Mouse (Mus musculus): ENCODE results near the gene Gtdc1. TPM values are rescaled to one million over a fixed set of nuclear protein-coding genes. Genes with fewer than 3 reads are reported as not detected.

Gtdc1 gene
- total and polyA plus RNA-seq, 3 experiments: 1.7 to 47.1 (median 28.7) TPM

GRCm38 (mm10) chr2:44561789-44562188 is 365.7 kb downstream of the Gtdc1 start:
- no peak overlapping the region for H3K4me3 ChIP-seq (ENCODE audit: low read depth, low read length)
- ATAC-seq (ENCODE audit: extremely low read depth, insufficient number of reproducible peaks, low FRiP score, poor library complexity, severe bottlenecking) (no peak), DNase-seq (ENCODE audit: low spot score) (no peak)
- H3K27me3 ChIP-seq (ENCODE audit: insufficient read depth, low read length): no peaks in the 10 kb centered on the region
- no peaks in the 10 kb centered on the region for H3K4me1 ChIP-seq (ENCODE audit: insufficient read depth, low read depth, low read length)
- H3K36me3 ChIP-seq (replicated peaks): no peaks in the 10 kb centered on the region
- H3K9me3 ChIP-seq (replicated peaks): no peaks in the 10 kb centered on the region
- TF ChIP-seq CTCF (IDR thresholded peaks at IDR 0.05; ENCODE audit: low read depth, low read length) (no peak), GATA2 (IDR thresholded peaks at IDR 0.05; ENCODE audit: borderline replicate concordance, low read depth, low read length) (no peak), GATA1 (IDR thresholded peaks at IDR 0.05; ENCODE audit: borderline replicate concordance, low read length) (no peak)

- no peak for ATAC-seq (ENCODE audit: extremely low read depth, insufficient number of reproducible peaks, low FRiP score, poor library complexity, severe bottlenecking)
Observed at GRCm38 (mm10) chr2:44559242-44559944, 368.1 kb downstream of the Gtdc1 start.

GRCm38 (mm10) chr2:44557669-44558281 is 369.7 kb downstream of the Gtdc1 start:
- no peaks in the 10 kb centered on the region for H3K36me3 ChIP-seq (replicated peaks)
- H3K9me3 ChIP-seq (replicated peaks): no peaks in the 10 kb centered on the region
- TF ChIP-seq POLR2AphosphoS5 (IDR thresholded peaks at IDR 0.05; ENCODE audit: insufficient replicate concordance, low read depth, low read length) (no peak), TAL1 (conservative IDR thresholded peaks at IDR 0.05; ENCODE audit: low read depth, low read length) (no peak), GATA1 (IDR thresholded peaks at IDR 0.05; ENCODE audit: borderline replicate concordance, low read length) (no peak), CTCF (IDR thresholded peaks at IDR 0.05; ENCODE audit: low read depth, low read length) (no peak), GATA2 (IDR thresholded peaks at IDR 0.05; ENCODE audit: borderline replicate concordance, low read depth, low read length) (no peak)

More at GRCm38 (mm10) chr2:44559242-44559944, 368.1 kb downstream of the Gtdc1 start:
- no peaks in the 10 kb centered on the region for H3K27me3 ChIP-seq (ENCODE audit: insufficient read depth, low read length)
- TF ChIP-seq TAL1 (conservative IDR thresholded peaks at IDR 0.05; ENCODE audit: low read depth, low read length): no peak
- no peak for TF ChIP-seq CTCF (IDR thresholded peaks at IDR 0.05; ENCODE audit: low read depth, low read length)
- TF ChIP-seq GATA2 (IDR thresholded peaks at IDR 0.05; ENCODE audit: borderline replicate concordance, low read depth, low read length): no peak
- H3K9me3 ChIP-seq (replicated peaks): no peaks in the 10 kb centered on the region
- DNase-seq (ENCODE audit: low spot score): no peak
- no peak overlapping the region for H3K4me3 ChIP-seq (ENCODE audit: low read depth, low read length)
- H3K4me1 ChIP-seq (ENCODE audit: insufficient read depth, low read depth, low read length): no peaks in the 10 kb centered on the region
- no peaks in the 10 kb centered on the region for H3K36me3 ChIP-seq (replicated peaks)

DNA sequence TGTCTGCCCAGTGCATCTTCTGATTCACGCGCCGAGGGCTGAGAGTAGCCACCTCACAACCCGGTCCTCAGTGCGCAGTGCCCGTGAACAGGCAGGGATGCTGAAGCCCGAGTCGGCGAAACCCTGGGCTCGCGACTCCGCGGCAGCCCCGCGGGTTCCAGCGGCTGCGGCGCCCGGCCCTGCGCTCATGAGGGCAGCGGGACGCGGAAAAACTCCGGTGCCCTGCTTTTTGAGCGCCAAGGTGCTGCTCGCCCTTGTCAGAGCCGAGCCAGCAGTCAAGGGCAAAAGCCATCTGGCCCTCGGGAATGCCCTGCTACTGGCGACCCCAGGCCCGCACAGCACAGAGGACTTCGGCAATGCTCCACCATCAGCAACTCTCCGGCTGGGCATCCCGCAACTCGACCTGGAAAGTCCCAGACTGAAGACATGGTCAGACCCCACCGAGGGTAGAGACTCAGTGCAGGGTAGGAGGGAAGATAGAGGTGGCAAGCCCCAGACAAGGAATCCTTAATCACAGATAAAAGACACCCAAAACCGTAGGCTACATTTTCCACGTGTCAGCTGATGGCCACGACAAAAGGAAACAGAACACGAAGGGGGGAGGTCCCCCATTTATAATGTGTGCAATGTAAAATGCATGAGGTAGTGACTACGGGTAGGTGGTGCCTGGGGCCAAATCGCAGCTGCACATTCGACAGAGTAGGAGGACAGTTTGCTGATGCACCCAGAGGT is 370.4 kb downstream of the Gtdc1 start:
- H3K4me3 ChIP-seq (ENCODE audit: low read depth, low read length): no peak overlapping the region
- DNase-seq (ENCODE audit: low spot score): no peak
- no peak for ATAC-seq (ENCODE audit: extremely low read depth, insufficient number of reproducible peaks, low FRiP score, poor library complexity, severe bottlenecking)
- no peaks in the 10 kb centered on the region for H3K27me3 ChIP-seq (ENCODE audit: insufficient read depth, low read length)
- H3K4me1 ChIP-seq (ENCODE audit: insufficient read depth, low read depth, low read length): no peaks in the 10 kb centered on the region
- no peaks in the 10 kb centered on the region for H3K9me3 ChIP-seq (replicated peaks)
- no peak for TF ChIP-seq POLR2AphosphoS5 (IDR thresholded peaks at IDR 0.05; ENCODE audit: insufficient replicate concordance, low read depth, low read length)
- TF ChIP-seq TAL1 (conservative IDR thresholded peaks at IDR 0.05; ENCODE audit: low read depth, low read length): no peak
- no peak for TF ChIP-seq CTCF (IDR thresholded peaks at IDR 0.05; ENCODE audit: low read depth, low read length)
- no peak for TF ChIP-seq GATA1 (IDR thresholded peaks at IDR 0.05; ENCODE audit: borderline replicate concordance, low read length)
- TF ChIP-seq GATA2 (IDR thresholded peaks at IDR 0.05; ENCODE audit: borderline replicate concordance, low read depth, low read length): no peak
- H3K36me3 ChIP-seq (replicated peaks): no peaks in the 10 kb centered on the region

More at GRCm38 (mm10) chr2:44557669-44558281, 369.7 kb downstream of the Gtdc1 start:
- no peak overlapping the region for H3K4me3 ChIP-seq (ENCODE audit: low read depth, low read length)
- no peaks in the 10 kb centered on the region for H3K4me1 ChIP-seq (ENCODE audit: insufficient read depth, low read depth, low read length)
- ATAC-seq (ENCODE audit: extremely low read depth, insufficient number of reproducible peaks, low FRiP score, poor library complexity, severe bottlenecking): no peak
- no peak for DNase-seq (ENCODE audit: low spot score)
- no peaks in the 10 kb centered on the region for H3K27me3 ChIP-seq (ENCODE audit: insufficient read depth, low read length)

GRCm38 (mm10) chr2:44554716-44555115 is 372.7 kb downstream of the Gtdc1 start:
- H3K27me3 ChIP-seq (ENCODE audit: insufficient read depth, low read length): no peaks in the 10 kb centered on the region
- H3K4me1 ChIP-seq (ENCODE audit: insufficient read depth, low read depth, low read length): no peaks in the 10 kb centered on the region
- no peaks in the 10 kb centered on the region for H3K9me3 ChIP-seq (replicated peaks)
- no peaks in the 10 kb centered on the region for H3K36me3 ChIP-seq (replicated peaks)
- H3K4me3 ChIP-seq (ENCODE audit: low read depth, low read length): no peak overlapping the region
- TF ChIP-seq POLR2AphosphoS5 (IDR thresholded peaks at IDR 0.05; ENCODE audit: insufficient replicate concordance, low read depth, low read length): no peak
- no peak for TF ChIP-seq GATA1 (IDR thresholded peaks at IDR 0.05; ENCODE audit: borderline replicate concordance, low read length)
- no peak for TF ChIP-seq GATA2 (IDR thresholded peaks at IDR 0.05; ENCODE audit: borderline replicate concordance, low read depth, low read length)
- TF ChIP-seq TAL1 (conservative IDR thresholded peaks at IDR 0.05; ENCODE audit: low read depth, low read length): no peak
- TF ChIP-seq CTCF (IDR thresholded peaks at IDR 0.05; ENCODE audit: low read depth, low read length): no peak
- ATAC-seq (ENCODE audit: extremely low read depth, insufficient number of reproducible peaks, low FRiP score, poor library complexity, severe bottlenecking) (no peak), DNase-seq (ENCODE audit: low spot score) (no peak)

DNA sequence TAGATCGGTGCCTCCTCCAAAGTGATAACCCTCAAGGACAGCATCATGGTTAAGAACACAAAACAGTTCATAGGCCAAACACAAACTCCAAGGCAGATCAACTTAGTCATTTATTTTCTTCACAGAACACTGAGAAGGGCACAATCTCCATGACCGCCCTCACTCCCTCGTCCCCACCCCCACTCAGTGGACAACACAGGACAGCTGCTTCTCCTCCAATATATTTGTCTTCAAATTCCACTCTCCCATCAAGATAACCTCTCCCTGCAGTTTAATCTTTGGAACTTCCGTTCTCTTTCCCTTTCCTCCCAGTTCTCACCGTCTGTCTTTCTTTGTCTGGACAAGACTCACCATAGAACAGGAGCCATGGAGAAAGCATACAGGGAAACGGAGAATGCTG is 378.1 kb downstream of the Gtdc1 start:
- no peaks in the 10 kb centered on the region for H3K36me3 ChIP-seq (replicated peaks)
- no peak for ATAC-seq (ENCODE audit: extremely low read depth, insufficient number of reproducible peaks, low FRiP score, poor library complexity, severe bottlenecking)
- TF ChIP-seq GATA2 (IDR thresholded peaks at IDR 0.05; ENCODE audit: borderline replicate concordance, low read depth, low read length): no peak
- TF ChIP-seq CTCF (IDR thresholded peaks at IDR 0.05; ENCODE audit: low read depth, low read length): no peak
- no peak for TF ChIP-seq TAL1 (conservative IDR thresholded peaks at IDR 0.05; ENCODE audit: low read depth, low read length)

More for the DNA sequence above, 378.1 kb downstream of the Gtdc1 start:
- H3K4me3 ChIP-seq (ENCODE audit: low read depth, low read length): no peak overlapping the region
- no peaks in the 10 kb centered on the region for H3K4me1 ChIP-seq (ENCODE audit: insufficient read depth, low read depth, low read length)
- H3K27me3 ChIP-seq (ENCODE audit: insufficient read depth, low read length): no peaks in the 10 kb centered on the region
- no peak for DNase-seq (ENCODE audit: low spot score)
- H3K9me3 ChIP-seq (replicated peaks): no peaks in the 10 kb centered on the region

Data from G1E (cell line).